Mouse (Mus musculus): ENCODE results near the gene Samd3. TPM values are rescaled to one million over a fixed set of nuclear protein-coding genes. Genes with fewer than 3 reads are reported as not detected.

Gene Samd3
- 1.8 and 2.1 TPM in 2 replicates for total RNA-seq (2017)

DNA sequence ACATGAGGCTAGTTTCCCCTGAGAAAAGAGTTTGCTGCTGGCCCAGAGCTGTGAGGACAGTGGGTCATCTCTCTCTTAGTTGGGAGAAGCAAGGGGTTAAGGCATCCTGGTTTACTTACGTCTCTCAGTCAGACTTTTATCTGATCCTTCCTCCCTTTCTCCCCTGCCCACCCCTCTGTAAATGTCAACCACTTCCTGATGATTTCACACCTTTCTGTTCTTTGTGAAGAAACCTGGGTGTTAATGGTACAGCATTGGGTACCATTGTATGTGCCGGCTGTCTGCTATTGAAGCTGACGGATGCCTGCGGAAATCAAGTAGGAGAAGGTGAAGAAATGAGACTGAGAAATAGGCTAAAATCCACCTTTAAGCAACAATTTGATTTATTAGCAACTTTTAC is at the start of gene Samd3:
Samd3 (plus strand) TSS at position 220 of the 400 bp plus-strand sequence.
- ATAC-seq (ENCODE audit: extremely low read depth, insufficient number of reproducible peaks, low FRiP score, poor library complexity, severe bottlenecking) = no peak

DNA sequence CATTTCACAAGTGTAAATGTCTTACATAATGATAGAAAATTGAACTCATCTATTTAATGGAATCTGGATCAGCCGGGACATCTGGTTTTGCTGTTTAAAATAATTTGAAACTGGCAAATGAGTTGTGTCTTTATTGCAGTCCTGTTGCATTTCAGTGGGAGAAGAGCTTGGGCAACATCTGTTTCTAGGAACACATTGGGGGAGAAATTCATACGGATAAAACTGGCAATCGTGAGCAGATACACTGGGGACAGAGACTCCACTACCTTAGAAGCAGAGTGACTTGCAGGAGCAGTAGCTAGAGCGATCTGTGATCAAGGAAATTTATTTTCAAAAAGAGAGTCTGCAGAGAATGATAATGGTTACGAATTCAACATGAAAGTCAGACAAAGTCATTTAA is 44.2 kb upstream of the Samd3 start:
- no peak for ATAC-seq (ENCODE audit: extremely low read depth, insufficient number of reproducible peaks, low FRiP score, poor library complexity, severe bottlenecking)

DNA sequence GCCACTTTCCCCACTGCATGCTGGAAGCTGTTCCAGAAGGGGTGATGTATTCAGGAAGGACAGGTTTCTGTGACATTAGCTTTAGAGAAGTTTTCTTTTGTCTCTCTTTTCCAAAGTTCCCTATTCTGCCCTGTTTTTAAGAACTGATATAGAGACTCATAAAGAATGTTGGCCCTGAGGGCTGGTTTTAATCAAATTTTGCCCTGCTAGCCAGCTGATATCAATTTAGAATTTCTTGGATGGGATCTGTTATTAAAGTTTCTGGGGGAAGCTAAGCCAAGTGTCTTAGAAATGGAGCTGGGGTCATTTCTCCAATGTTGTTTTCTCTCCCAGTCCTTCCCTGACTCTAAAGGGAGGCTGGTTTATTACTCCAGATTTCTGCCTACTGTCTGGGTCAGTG is 38.7 kb upstream of the Samd3 start:
- no peak for ATAC-seq (ENCODE audit: extremely low read depth, insufficient number of reproducible peaks, low FRiP score, poor library complexity, severe bottlenecking)

DNA sequence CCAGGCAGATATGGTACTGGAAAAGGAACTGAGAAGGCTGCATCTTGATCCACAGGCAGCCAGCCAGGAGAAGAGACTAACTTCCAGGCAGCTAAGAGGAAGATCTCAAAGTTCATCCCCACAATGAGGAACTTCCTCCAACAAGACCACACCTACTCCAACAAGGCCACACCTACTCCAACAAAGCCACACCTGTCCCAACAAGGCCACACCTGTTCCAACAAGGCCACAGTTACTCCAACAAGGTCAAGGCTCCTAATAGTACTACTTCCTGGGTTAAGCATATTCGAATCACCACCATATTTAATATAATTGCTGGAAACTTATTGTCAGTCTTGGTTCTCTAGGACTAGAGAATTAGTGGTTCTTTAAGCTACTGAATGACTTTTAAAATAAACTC is 34.6 kb upstream of the Samd3 start:
- no peak for ATAC-seq (ENCODE audit: extremely low read depth, insufficient number of reproducible peaks, low FRiP score, poor library complexity, severe bottlenecking)

DNA sequence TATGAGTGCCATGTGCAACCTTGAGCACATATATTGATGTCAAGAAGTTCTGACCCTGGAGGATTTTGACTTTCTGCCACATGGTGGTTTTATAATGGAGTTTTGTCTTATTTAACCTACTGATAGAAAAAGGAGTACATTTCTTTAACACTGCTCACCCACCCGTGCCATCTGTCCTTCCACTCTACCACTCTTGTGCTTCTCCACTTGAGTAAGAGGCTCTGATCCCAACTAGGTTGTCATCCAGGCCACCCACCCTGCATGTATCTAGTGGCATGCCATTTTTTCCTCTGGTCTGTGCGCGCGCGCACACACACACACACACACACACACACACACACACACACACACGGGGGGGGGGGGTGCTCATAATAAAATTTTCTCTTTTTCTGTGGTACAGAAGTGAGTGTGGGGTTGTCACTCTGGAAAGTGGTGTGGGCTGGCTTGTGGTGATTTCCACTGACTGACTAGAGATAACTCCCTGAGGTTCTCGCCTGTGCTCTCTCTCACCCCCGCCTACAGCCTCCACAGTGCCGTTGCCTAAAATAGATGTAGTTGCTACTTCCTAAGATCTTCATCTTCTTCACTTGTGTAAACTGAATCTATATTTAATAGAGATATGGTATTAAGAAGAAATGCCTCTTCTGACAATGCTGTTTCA is 26.7 kb upstream of the Samd3 start:
- no peak for ATAC-seq (ENCODE audit: extremely low read depth, insufficient number of reproducible peaks, low FRiP score, poor library complexity, severe bottlenecking)

DNA sequence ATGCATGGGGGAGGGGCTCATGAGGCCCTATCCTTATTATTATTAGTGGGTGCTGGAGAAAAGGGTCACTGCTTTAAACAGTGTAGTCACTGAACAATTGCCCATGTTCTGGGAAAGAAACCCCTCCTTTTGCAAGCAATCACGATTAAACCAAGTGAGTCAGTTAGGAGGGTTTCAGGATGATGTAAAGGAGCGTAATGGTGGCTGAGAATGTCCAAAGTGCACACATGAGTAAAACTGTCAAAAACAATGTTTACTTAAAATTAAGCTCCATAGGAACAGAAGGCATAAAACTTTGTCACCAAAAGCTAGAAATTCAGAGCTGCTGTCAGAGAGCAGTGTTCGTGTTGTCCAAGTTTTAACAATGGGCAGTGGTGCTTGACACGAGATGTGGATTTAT is 8.8 kb upstream of the Samd3 start:
- ATAC-seq (ENCODE audit: extremely low read depth, insufficient number of reproducible peaks, low FRiP score, poor library complexity, severe bottlenecking) = no peak

DNA sequence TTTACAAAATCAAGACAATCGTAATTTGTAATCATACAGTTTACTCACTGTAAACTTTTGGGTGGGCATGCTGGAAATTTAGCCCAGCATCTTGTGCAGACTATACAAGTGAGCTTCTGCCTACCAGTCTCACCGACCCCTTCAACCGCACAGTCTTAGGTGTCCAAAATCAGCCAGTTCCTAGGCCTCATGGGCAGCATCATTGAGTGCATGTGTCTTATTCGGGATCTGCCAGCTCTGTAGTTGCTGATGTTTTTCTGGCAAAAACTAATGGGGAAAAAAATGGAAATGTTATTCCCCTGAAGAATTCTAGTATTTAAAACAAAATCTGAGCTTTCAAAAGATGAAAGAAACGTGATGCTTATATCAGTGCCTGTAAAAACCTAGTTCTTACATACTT is 3.3 kb upstream of the Samd3 start:
- no peak for ATAC-seq (ENCODE audit: extremely low read depth, insufficient number of reproducible peaks, low FRiP score, poor library complexity, severe bottlenecking)

DNA sequence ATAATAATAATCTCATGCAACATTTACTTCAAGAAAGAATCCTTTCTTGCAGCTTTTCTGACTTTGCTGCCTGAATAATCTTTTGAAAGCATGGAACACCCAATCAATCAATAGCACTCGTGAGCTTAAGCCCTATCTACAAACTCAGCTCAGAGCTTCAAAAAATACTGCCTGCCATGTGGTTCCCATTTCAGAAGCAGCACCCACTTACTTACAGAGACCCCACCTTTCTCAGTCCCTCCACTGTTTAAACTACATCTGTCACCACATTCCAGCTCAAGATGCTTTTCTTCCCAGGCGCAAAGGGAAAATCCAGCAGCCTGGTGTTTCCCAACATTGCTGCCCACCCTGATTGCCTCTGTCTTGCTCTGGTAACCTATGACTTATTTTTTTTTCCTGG is 2.8 kb upstream of the Samd3 start:
- no peak for ATAC-seq (ENCODE audit: extremely low read depth, insufficient number of reproducible peaks, low FRiP score, poor library complexity, severe bottlenecking)

DNA sequence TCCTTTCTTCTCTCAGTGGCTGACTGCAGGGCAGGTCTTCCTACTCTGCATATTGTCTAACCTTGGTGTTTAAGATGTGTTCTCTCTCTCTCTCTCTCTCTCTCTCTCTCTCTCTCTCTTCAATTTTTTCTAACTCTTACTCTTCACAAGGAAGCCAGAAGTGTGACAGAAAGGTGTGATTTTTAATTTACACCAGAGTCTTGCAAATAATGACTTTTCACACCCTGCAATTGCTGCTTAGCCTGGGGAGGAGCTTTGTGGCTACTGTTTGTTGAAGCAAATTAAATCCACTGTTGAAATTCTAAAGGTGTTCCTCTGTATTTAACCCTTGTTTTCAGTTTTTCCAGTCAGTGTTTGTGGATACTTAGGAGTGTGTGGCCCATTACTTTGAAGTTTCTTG is 1.3 kb upstream of the Samd3 start:
- no peak for ATAC-seq (ENCODE audit: extremely low read depth, insufficient number of reproducible peaks, low FRiP score, poor library complexity, severe bottlenecking)

DNA sequence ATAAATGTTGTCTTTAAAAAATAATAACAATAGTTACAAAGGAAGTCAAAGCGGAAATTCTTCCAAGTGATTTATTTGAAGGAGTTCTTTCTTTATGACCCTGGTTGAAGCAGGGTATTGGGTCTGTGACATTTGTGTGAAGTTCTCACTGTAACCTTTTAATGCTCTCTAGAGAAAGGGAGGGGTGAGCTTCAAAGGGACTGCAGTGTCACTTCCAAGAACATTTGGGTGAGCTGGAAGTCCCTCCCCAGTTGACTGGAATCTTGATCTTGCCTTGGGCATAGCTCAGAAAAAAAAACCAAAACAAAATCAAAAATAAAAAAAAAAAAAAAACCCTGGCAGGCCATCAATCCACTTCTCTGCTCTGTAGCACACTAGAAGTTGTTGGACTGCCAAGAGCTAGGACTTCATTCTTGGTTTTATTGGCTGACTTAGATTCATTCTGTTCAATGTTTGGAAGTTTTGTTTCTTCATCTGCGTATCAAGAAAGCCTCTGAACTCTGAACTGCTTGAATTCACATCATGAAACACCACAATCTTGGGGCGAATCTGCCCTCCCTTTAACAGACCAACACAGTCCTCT is 2.7 kb downstream of the Samd3 start:
- no peak for ATAC-seq (ENCODE audit: extremely low read depth, insufficient number of reproducible peaks, low FRiP score, poor library complexity, severe bottlenecking)

DNA sequence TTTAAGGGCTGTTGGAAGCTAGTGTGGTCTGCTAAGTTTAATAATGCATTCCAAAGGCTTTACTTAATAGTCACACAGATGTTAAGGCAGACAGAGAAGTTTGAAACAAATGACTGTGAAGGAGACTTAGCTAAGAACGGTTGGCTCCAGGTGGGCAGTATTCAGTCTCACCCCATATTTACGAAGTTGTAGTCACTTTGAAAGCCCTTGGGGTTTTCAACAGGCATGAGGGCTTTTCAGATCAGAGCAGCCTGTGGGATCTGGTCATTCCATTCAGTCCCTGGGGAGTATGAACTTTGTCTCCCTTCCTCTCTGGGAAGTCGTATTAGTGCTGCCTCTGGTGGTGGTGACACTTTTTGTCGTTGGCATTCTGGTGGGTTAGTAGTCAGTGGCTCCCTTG is 9.1 kb downstream of the Samd3 start:
- ATAC-seq (ENCODE audit: extremely low read depth, insufficient number of reproducible peaks, low FRiP score, poor library complexity, severe bottlenecking) = no peak

DNA sequence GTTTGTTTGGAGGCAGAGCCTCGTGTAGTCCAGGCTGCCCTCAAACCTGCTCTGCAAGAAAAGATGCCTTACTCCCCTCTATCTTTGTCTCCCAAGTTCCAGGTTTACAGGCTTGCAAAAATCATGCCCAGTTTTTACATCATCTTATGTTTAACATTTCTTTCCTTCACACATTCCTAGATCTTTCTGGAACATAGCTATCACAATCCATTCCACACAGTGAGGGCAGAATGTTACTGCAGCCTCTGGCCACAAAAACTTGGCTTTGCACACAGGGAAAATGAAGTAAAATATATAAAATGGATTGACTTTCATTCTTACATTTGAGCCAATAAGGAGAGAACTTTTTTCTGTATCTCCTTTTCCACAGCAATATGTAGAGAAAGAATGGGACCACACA is 9.6 kb downstream of the Samd3 start:
- no peak for ATAC-seq (ENCODE audit: extremely low read depth, insufficient number of reproducible peaks, low FRiP score, poor library complexity, severe bottlenecking)

DNA sequence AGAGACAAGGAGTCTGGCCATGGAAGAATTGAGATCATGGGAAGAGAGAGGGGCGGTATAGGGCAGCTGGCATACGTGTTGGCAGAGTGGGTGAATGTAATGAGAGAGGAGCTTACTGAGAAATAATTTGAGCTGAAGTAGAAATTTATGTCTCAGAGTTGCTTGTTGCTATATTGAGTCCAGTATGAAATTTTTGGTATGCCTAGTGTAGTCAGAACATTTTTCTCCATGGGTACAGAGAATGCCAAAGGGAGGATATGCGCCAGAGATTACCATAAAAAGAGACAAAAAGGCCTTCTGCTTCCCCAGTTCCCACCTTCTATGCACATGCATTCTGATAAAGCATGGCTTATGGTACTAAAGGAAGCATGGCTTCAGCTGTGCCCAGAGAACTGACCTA is 13.7 kb downstream of the Samd3 start:
- ATAC-seq (ENCODE audit: extremely low read depth, insufficient number of reproducible peaks, low FRiP score, poor library complexity, severe bottlenecking) = no peak

DNA sequence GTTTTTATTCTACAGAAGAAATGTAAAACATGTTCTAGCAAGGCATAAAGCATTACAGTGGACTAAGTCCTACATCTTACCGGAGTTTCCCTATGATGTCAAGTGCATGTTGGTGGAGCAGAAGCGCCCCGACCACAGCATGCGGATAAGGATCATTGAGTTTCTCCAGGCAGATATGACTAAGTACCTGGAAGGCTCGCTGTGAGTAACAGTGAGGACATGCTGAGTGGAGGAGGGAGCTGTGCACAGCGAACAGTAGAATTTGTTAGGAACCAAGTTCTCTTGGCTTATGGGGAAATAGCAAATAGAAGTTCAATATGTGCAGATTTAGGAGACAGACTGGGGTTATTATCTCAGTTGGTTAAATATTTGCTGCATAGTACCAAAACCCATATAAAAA is 15.0 kb downstream of the Samd3 start:
- no peak for ATAC-seq (ENCODE audit: extremely low read depth, insufficient number of reproducible peaks, low FRiP score, poor library complexity, severe bottlenecking)

DNA sequence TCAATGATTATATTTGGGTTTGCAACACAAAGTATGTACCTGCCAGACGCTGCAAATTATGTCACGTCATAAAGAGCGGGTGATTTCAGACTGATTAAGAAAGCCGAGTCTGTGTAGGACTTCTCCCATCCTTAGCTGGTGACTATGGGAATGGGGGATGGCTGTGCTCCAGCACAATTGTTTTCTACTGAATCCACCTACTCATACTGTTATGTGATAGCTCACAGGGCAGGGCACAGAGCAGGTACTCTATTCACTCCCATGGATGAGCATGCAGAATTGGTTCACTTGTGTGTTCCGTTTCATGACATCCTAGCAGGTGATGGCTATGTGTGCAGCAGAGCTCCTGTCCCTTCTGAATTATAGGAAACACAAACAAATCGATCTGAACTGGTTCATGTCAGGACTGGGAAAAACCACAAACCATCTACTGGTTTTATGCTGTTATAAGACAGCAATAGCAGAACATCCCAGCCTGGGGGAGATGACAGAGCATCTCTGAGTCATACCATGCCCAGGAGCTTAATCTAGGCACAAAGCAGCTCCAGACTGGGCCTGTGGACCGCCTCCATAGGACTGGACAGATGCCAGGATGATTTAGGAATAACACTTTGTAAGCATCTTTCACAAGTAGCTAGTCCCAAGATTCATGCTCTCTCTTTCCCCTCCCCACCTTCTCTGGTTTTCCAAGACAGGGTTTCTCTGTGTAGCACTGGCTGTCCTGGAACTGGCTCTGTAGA is 20.1 kb downstream of the Samd3 start:
- no peak for ATAC-seq (ENCODE audit: extremely low read depth, insufficient number of reproducible peaks, low FRiP score, poor library complexity, severe bottlenecking)

DNA sequence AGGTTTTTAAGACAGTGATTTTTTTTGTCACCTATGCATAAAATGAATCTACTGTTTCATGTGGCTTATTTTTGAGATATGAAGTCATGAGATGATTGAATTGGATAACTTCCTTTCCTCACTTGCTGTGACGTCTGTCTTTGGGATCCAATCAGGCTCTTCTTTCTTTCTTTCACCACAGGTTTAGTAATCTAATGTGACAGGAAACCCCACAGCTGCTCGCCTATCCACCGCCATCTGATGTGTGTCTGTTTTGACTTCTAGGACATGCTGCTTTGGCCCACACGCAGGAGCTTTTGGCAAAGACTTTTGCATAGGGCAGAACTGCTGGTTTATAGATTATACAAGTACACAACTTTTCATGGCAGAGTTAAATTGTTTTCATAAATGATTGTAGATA is 30.4 kb downstream of the Samd3 start:
- ATAC-seq (ENCODE audit: extremely low read depth, insufficient number of reproducible peaks, low FRiP score, poor library complexity, severe bottlenecking) = no peak

DNA sequence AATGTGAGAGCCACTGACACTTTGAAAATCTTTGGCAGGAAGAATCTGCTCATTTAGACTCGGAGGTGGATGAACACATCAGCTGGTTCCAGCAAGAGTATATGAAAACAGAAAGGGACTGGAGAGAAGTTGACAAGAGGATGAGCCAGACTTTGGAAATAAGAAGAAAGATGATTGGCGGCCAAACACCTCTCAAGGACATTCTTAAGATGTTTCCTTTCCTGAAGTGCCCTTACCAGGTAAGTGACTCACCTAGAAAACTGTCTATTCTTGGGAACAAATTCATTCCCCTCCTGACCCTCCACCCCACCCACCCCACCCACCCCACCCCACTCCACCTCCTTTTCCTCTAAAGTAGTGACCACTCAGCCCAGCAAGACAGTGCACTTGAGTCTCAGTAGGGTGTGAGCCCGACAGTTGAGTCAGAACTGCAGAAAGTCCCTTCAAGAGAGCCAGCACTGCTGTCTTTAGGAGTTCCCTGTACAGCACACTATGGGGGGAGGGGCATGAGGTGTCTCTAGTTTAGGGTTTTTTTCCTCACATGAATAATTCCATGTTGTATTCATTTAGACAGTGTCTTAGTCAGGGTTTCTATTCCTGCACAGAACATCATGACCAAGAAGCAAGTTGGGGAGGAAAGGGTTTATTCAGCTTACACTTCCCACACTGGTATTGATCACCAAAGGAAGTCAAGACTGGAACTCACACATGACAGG is 34.4 kb downstream of the Samd3 start:
- ATAC-seq (ENCODE audit: extremely low read depth, insufficient number of reproducible peaks, low FRiP score, poor library complexity, severe bottlenecking) = no peak

DNA sequence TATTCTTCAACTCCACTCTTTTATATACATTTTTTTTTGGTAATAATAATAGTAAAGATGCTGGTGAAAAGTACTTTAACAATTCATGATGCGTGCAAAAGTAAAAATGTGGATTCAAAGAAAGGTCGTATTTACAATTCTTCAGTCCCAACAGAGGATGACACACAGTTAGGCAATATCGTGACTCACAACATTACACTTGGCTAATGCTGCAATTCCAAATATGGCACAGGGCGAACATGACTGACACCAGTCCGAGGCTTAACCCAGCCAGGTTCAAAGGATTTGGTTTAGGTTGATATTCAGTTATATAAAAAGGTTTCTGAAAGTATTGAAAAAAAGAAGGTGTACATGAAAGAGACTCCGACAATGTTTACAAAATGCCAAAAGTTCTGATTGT is 45.9 kb downstream of the Samd3 start:
- no peak for ATAC-seq (ENCODE audit: extremely low read depth, insufficient number of reproducible peaks, low FRiP score, poor library complexity, severe bottlenecking)

DNA sequence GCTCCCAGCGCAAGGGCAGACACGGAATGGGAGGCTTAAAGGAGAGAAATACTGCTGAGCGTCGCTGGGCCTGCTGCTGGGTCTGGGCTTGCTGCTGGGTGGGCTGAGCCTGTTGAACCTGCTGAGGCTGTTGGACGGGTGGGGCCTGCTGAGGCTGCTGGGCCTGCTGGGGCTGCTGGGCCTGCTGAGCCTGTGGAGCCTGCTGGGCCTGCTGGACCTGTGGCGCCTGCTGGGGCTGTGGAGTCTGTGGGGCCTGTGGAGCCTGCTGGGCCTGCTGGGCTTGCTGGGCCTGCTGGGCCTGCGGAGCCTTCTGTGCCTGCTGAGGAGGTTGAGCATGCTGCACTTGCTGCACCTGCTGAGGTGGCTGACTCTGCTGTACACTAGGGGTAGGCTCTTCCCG is 50.5 kb downstream of the Samd3 start:
- no peak for ATAC-seq (ENCODE audit: extremely low read depth, insufficient number of reproducible peaks, low FRiP score, poor library complexity, severe bottlenecking)

DNA sequence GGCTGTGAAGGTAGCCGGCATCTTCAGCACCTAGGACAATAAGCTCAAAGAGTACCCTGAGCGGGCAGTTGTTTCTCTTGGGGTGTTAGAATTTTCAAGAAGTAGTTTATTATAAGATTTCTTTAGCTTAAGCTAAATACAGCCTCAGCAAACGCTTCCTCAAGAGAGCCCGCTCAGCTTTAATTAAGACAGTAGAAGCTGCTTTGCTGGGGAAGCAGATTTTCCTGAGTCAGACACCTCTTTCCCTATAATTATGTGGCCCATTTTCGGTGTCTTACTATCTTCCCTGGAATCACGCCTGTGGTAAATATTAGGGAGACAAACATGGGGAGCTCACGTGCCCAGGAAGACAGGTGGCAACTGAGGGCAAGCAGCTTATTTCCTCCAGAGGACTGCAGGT is 57.6 kb downstream of the Samd3 start:
- no peak for ATAC-seq (ENCODE audit: extremely low read depth, insufficient number of reproducible peaks, low FRiP score, poor library complexity, severe bottlenecking)
